Mouse (Mus musculus) thymus, postnatal 14 days (tissue): Measurements from ENCODE around the gene Smarcd2.

ENCODE experiments used
- DNase-seq: peaks from one replicate; pipeline ENCODE4 v3.0.0; 2021

Gene Smarcd2

GRCm38 (mm10) chr11:106274971-106275411 is 2.2 kb upstream of the Smarcd2 start:
- DNase-seq, result peak; percentile 16

GRCm38 (mm10) chr11:106274374-106274773 is 1.6 kb upstream of the Smarcd2 start:
- peak; percentile 2 for DNase-seq

- DNase-seq, result peak; percentile 5
Observed at GRCm38 (mm10) chr11:106273811-106274210, 1.0 kb upstream of the Smarcd2 start.

- no peak for DNase-seq
Observed at GRCm38 (mm10) chr11:106273311-106273684, 526 bp upstream of the Smarcd2 start.

- DNase-seq, result no peak
Observed at GRCm38 (mm10) chr11:106271794-106272643, 753 bp downstream of the Smarcd2 start.

- DNase-seq, result no peak
Observed at GRCm38 (mm10) chr11:106271131-106271793, 1.5 kb downstream of the Smarcd2 start.

GRCm38 (mm10) chr11:106269060-106269431 is 3.7 kb downstream of the Smarcd2 start:
- peak; percentile 84 for DNase-seq

GRCm38 (mm10) chr11:106268326-106269059 is 4.3 kb downstream of the Smarcd2 start:
- peak; percentile 25 for DNase-seq

GRCm38 (mm10) chr11:106267871-106268270 is 4.9 kb downstream of the Smarcd2 start:
- DNase-seq, result peak; percentile 3

- peak; percentile 39 for DNase-seq
Observed at GRCm38 (mm10) chr11:106267311-106267852, 5.4 kb downstream of the Smarcd2 start.

GRCm38 (mm10) chr11:106266431-106266830 is 6.3 kb downstream of the Smarcd2 start:
- DNase-seq, result no peak

GRCm38 (mm10) chr11:106265570-106265969 is 7.2 kb downstream of the Smarcd2 start:
- no peak for DNase-seq

- no peak for DNase-seq
Observed at GRCm38 (mm10) chr11:106264988-106265387, 7.8 kb downstream of the Smarcd2 start.

GRCm38 (mm10) chr11:106263963-106264362 is 8.8 kb downstream of the Smarcd2 start:
- DNase-seq, result no peak

GRCm38 (mm10) chr11:106260826-106261450 is 11.8 kb downstream of the Smarcd2 start:
- DNase-seq, result no peak

GRCm38 (mm10) chr11:106256775-106257174 is 16.0 kb downstream of the Smarcd2 start:
- DNase-seq, result peak; percentile 51

GRCm38 (mm10) chr11:106255685-106256451 is 16.9 kb downstream of the Smarcd2 start, which contains the start of the genes Ftsj3 and Psmc5:
Gene Ftsj3 (minus strand): TSS chr11:106256079.
Gene Psmc5 (plus strand): TSS chr11:106256154.
- DNase-seq, result peak; percentile 99

GRCm38 (mm10) chr11:106255174-106255573 is 17.6 kb downstream of the Smarcd2 start:
- no peak for DNase-seq

- no peak for DNase-seq
Observed at GRCm38 (mm10) chr11:106254767-106255166, 18.0 kb downstream of the Smarcd2 start.

GRCm38 (mm10) chr11:106249326-106249725 is 23.4 kb downstream of the Smarcd2 start:
- no peak for DNase-seq

GRCm38 (mm10) chr11:106246834-106247233 is 25.9 kb downstream of the Smarcd2 start:
- DNase-seq, result peak; percentile 40

GRCm38 (mm10) chr11:106233978-106234377 is 38.8 kb downstream of the Smarcd2 start:
- DNase-seq, result peak; percentile 22
